Mouse (Mus musculus): ENCODE results near the gene Gigyf2. TPM values are rescaled to one million over a fixed set of nuclear protein-coding genes. Genes with fewer than 3 reads are reported as not detected.
"Not testable (repeated sequence)": the region's sequence is repeated elsewhere in the genome, so short reads cannot be mapped to it uniquely, and the experiment has no call there.

Gene Gigyf2
- polyA plus RNA-seq, 1 experiment from 2014 or later: 65.4 TPM

DNA sequence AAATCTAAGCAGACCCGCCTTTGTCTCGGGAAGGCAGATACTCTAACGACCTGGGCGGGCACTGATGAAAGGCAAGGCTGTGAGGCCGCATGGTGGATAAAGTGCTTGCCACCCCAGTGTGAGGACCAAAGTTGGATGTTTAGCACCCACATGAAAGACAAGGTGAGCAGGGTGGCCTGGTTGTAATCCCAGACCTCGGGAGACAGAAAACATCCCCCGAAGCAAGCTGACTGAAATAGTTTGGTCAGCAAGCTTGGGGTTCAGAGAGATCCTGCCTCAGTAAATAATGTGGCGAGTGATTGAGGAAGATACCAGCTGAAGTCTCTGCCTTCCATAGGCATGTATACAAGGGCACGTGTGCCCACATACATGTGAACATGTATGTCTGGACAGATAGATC lies 140.7 kb downstream of the Gigyf2 start:
- Histone ChIP-seq H3K9ac (no peak overlapping the region), H3K27me3 (no peaks in the 10 kb centered on the region), H3K9me3 (replicated peaks) (no peaks in the 10 kb centered on the region), H3K36me3 (ENCODE audit: poor library complexity, severe bottlenecking) (no peaks in the 10 kb centered on the region), H3K4me3 (no peak overlapping the region), H3K27ac (no peak overlapping the region), H3K4me1 (no peaks in the 10 kb centered on the region), H3K4me2 (no peak overlapping the region)
- no peak for ATAC-seq
- WGBS: 75% methylated on average over 9 of the region's 9 CpGs

DNA sequence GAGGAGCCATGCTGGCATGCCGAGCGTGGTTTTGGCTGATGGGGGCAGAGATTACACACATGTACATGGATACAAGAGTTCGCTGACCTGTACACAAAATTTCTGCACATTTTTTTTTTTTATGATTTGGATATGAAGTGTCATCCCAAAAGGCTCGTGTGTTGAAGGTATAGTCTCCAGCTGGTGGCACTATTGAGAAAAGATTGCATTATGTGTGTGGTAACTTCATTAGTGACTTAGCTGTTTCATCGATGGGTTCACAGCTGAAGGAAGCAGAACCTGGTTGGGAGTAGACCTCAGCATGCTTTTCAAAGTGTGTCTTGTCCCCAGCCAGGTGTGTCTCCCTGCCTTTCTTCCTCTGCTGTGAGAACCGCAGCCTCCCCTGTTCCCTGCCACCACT lies 141.5 kb downstream of the Gigyf2 start:
- WGBS: 78% methylated on average over 6 of the region's 6 CpGs
- H3K9me3 ChIP-seq (replicated peaks): no peaks in the 10 kb centered on the region
- no peak overlapping the region for H3K4me2 ChIP-seq
- H3K9ac ChIP-seq: no peak overlapping the region
- no peaks in the 10 kb centered on the region for H3K27me3 ChIP-seq
- H3K4me1 ChIP-seq: no peaks in the 10 kb centered on the region
- no peak overlapping the region for H3K27ac ChIP-seq
- no peak overlapping the region for H3K4me3 ChIP-seq
- ATAC-seq: no peak
- no peaks in the 10 kb centered on the region for H3K36me3 ChIP-seq (ENCODE audit: poor library complexity, severe bottlenecking)

DNA sequence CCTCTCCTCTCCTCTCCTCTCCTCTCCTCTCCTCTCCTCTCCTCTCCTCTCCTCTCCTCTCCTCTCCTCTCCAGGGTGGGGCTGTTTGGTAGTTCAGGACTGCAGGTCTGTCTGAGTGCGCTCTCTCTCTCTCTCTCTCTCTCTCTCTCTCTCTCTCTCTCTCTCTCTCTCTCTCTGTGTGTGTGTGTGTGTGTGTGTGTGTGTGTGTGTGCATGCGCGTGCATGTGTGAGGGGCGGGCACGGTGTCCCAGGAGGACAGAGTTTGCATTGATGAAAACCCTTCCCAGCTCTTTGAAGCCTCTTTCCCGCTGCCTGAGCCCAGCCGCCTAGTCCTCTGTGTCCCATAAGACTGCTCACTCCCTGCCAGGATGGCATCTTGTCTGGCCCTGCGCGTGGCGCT lies 143.2 kb downstream of the Gigyf2 start, which contains the start of gene Snorc:
Snorc (plus strand) TSS at position 301 of the 400 bp plus-strand sequence.
- H3K36me3 ChIP-seq (ENCODE audit: poor library complexity, severe bottlenecking); ATAC-seq; H3K27ac ChIP-seq; H3K9me3 ChIP-seq (replicated peaks); H3K4me3 ChIP-seq; H3K4me1 ChIP-seq; H3K4me2 ChIP-seq; H3K9ac ChIP-seq: not testable (repeated sequence)
- 34% methylated on average over 7 of the region's 10 CpGs for WGBS
- peaks cover 14% of the 10 kb centered on the region for H3K27me3 ChIP-seq

DNA sequence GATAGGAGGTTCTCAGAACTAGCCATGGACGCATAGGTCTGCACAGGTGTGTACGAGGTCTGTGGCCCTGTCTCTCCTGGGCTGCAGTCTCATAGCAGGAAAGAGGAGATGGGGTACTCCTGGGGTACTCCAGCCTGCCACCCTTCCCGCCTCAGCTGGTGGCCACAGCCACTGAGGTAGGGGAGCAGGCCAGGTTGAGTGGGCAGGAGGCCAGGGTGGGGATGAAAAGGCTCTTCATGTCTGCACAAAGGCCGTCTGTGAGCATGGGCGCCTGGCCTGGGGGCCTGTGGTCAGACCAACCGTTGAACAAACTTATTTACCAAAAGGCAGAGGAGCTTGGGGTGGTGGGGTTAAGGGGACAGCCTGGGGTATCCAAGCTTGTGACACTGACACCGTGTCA lies 145.1 kb downstream of the Gigyf2 start:
- Histone ChIP-seq H3K9me3 (replicated peaks) (no peaks in the 10 kb centered on the region), H3K4me1 (peaks cover 9% of the 10 kb centered on the region), H3K9ac (no peak overlapping the region), H3K27ac (no peak overlapping the region), H3K4me3 (no peak overlapping the region), H3K36me3 (ENCODE audit: poor library complexity, severe bottlenecking) (no peaks in the 10 kb centered on the region), H3K4me2 (no peak overlapping the region), H3K27me3 (peaks cover 26% of the 10 kb centered on the region)
- ATAC-seq: no peak
- WGBS: 84% methylated on average over 7 of the region's 7 CpGs

DNA sequence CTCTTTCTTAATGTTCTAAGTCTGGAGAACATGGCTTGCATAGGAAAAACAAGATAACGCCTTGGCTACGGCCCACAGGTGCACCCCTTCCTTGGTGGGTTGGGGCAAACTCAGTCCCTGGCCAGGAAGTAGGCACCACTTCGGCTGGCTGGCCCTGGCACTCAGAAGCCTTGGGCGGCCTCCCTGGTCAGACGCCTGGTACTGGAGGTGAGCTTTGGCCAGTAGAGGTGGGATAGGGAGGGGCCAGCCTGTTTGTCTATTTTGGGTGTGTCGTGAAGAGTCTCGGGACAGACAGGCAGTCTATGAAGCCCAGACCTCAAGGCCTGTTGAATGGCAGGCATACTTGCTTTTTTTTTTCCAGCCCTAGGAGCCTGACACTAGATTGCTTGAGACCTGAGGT lies 145.8 kb downstream of the Gigyf2 start:
- peaks cover 9% of the 10 kb centered on the region for H3K4me1 ChIP-seq
- H3K4me3 ChIP-seq: no peak overlapping the region
- H3K27me3 ChIP-seq: peaks cover 26% of the 10 kb centered on the region
- no peak overlapping the region for H3K4me2 ChIP-seq
- no peak overlapping the region for H3K9ac ChIP-seq
- WGBS: 92% methylated on average over 7 of the region's 7 CpGs
- H3K9me3 ChIP-seq (replicated peaks): no peaks in the 10 kb centered on the region
- no peaks in the 10 kb centered on the region for H3K36me3 ChIP-seq (ENCODE audit: poor library complexity, severe bottlenecking)
- H3K27ac ChIP-seq: no peak overlapping the region
- no peak for ATAC-seq

DNA sequence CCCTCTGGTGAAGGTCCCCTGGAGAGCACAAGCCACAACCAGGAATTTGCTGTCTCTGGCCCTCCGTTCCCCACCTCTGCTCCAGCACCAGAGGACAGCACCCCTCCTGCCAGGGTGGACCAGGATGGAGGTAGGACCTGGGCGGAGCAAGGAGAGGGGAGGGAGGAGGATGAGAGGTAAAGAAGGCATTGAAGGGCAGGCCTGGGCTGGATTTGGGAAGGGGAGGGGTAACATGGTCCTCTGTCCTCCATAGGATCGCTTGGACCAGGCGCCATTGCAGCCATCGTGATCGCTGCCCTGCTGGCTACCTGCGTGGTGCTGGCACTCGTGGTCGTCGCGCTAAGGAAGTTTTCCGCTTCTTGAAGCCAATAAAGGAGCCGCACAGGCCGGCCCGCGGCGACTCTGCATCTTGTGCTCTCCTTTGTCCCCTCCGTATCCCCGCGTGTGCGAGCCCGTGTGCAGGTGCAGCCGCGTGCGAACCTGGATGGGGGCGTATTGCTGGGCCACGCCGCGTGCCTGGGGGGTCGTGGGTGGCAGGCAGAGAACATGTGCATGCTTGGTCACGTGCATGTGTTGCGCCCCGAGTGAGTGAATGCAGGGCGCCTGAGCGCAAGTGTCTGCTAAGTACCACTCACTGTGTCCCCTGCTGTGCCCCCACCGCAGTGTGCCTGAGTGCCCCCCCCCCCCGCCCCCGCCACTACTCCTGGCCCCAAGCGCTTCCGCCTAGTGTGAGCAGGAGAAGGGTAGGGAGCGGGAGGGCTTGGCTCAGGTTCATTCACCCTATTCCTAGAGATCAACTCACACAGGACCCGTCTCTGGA lies 148.5 kb downstream of the Gigyf2 start:
- H3K27ac ChIP-seq: no peak overlapping the region
- peaks cover 9% of the 10 kb centered on the region for H3K4me1 ChIP-seq
- 1% methylated on average over 36 of the region's 42 CpGs for WGBS
- peak overlapping the region; percentile 35 for H3K4me3 ChIP-seq
- H3K36me3 ChIP-seq (ENCODE audit: poor library complexity, severe bottlenecking): no peaks in the 10 kb centered on the region
- H3K4me2 ChIP-seq: peak overlapping the region; percentile 69
- peak overlapping the region; percentile 53 for H3K9ac ChIP-seq
- ATAC-seq: peak; percentile 53; the same call in 1 of the 2 replicates
- peaks cover 26% of the 10 kb centered on the region for H3K27me3 ChIP-seq
- H3K9me3 ChIP-seq (replicated peaks): no peaks in the 10 kb centered on the region

DNA sequence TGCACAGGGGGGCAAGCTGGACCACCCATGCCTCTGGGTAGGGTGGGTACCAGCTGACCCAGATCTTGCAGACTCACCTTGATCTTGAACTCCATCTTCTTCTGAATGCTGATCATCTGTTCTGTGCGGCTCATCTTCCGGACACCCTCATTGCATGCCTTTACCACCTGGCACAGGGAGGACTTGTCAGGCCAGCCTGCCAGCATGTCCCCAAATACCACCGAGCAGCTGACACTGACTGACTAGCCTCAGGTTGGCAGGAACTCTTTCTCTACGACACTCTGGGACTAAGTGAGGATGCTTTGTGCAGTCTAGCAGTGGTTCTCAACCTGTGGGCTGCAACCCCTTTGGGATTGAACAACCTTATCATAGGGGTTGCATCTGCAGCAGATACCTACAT lies 155.7 kb downstream of the Gigyf2 start:
- H3K4me2 ChIP-seq: no peak overlapping the region
- no peaks in the 10 kb centered on the region for H3K27me3 ChIP-seq
- no peak overlapping the region for H3K27ac ChIP-seq
- H3K4me3 ChIP-seq: no peak overlapping the region
- H3K4me1 ChIP-seq: no peaks in the 10 kb centered on the region
- 91% methylated on average over 4 of the region's 4 CpGs for WGBS
- ATAC-seq: no peak
- no peaks in the 10 kb centered on the region for H3K36me3 ChIP-seq (ENCODE audit: poor library complexity, severe bottlenecking)
- no peak overlapping the region for H3K9ac ChIP-seq
- no peaks in the 10 kb centered on the region for H3K9me3 ChIP-seq (replicated peaks)

DNA sequence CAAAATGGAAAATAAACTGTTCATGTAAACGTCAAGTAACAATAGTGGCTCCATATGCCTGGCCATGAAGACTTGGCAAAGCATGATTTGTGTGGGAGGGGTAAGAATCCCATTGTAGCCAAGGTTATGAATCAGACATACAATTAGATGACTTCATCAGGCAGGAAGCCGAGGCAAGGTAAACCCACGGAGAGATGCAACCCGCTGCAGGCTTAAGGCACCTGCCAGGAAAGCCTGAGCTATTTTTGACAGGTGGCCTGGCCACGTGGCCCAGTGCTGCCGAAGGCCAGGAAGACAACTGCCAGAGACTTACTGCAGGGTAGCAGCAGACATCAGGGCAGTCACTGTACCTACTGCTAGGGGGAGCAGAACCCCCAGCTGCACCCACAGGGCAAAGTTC lies 159.6 kb downstream of the Gigyf2 start:
- H3K4me2 ChIP-seq: no peak overlapping the region
- H3K36me3 ChIP-seq (ENCODE audit: poor library complexity, severe bottlenecking): no peaks in the 10 kb centered on the region
- no peak overlapping the region for H3K27ac ChIP-seq
- no peak overlapping the region for H3K9ac ChIP-seq
- no peaks in the 10 kb centered on the region for H3K4me1 ChIP-seq
- no peaks in the 10 kb centered on the region for H3K9me3 ChIP-seq (replicated peaks)
- no peaks in the 10 kb centered on the region for H3K27me3 ChIP-seq
- WGBS: 82% methylated on average over 6 of the region's 6 CpGs
- no peak overlapping the region for H3K4me3 ChIP-seq
- no peak for ATAC-seq

DNA sequence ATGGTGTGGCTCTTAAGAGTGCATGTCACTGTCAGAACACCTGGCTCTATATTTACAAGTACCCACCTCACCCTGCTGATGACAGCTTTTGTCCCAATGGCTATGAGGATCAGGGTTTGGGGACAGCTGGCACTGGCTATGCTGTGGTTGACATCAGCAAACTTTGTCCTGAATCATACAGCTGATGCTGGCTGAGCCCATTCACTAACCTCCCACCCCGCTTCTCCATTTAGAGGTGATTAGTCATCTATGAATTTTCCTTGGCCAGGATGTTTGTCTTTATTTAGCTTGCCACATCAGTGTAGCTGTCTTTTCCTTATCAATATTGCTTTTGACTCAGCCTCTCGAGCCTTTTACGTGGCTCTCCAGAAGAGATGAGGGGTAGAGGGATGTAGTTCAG lies 165.5 kb downstream of the Gigyf2 start:
- ATAC-seq: no peak
- H3K27me3 ChIP-seq: no peaks in the 10 kb centered on the region
- 86% methylated on average over 3 of the region's 3 CpGs for WGBS
- no peak overlapping the region for H3K9ac ChIP-seq
- H3K27ac ChIP-seq: no peak overlapping the region
- H3K9me3 ChIP-seq (replicated peaks): no peaks in the 10 kb centered on the region
- H3K36me3 ChIP-seq (ENCODE audit: poor library complexity, severe bottlenecking): no peaks in the 10 kb centered on the region
- H3K4me2 ChIP-seq: no peak overlapping the region
- H3K4me1 ChIP-seq: no peaks in the 10 kb centered on the region
- H3K4me3 ChIP-seq: no peak overlapping the region

DNA sequence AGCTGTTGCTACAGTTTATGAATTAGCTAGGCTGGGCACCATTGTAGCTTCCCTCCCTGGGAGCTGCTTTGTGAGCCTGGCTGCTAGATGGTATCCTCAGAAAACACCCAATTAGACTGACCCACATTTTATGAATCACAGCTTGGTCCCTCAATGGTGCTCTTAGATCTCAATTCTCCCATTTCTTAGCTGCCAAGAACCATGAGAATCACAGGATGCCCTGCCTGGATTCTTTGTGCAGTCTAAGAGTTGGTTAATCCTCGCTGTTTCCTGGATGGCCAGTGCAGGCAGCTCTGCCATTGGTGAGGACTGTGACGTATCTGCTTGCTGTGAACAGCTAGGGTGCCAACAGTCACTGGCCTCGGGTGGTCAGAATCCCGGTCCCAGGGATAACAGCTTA lies 166.7 kb downstream of the Gigyf2 start:
- 72% methylated on average over 4 of the region's 4 CpGs for WGBS
- Histone ChIP-seq H3K4me3 (no peak overlapping the region), H3K27me3 (no peaks in the 10 kb centered on the region), H3K9me3 (replicated peaks) (no peaks in the 10 kb centered on the region), H3K9ac (no peak overlapping the region), H3K4me2 (no peak overlapping the region), H3K27ac (no peak overlapping the region), H3K36me3 (ENCODE audit: poor library complexity, severe bottlenecking) (no peaks in the 10 kb centered on the region), H3K4me1 (no peaks in the 10 kb centered on the region)
- no peak for ATAC-seq

Other genes starting within 250 kb of the Gigyf2 start
- not detected in 2 replicates for gene Alppl2, start 237.1 kb upstream of the Gigyf2 start, polyA plus RNA-seq (2015; fragmentation: Nextera tagmentation; extraction: Ambion mirVana)
- not detected in 2 replicates for gene Alpi, start 225.4 kb upstream of the Gigyf2 start, polyA plus RNA-seq (2015; fragmentation: Nextera tagmentation; extraction: Ambion mirVana)
- gene Akp3, start 202.0 kb upstream of the Gigyf2 start, polyA plus RNA-seq (2015; fragmentation: Nextera tagmentation; extraction: Ambion mirVana): not detected in 2 replicates
- gene Ecel1, start 170.5 kb upstream of the Gigyf2 start, polyA plus RNA-seq (2015; fragmentation: Nextera tagmentation; extraction: Ambion mirVana): 20.0 and 20.2 TPM in 2 replicates
- gene Prss56, start 143.7 kb upstream of the Gigyf2 start, polyA plus RNA-seq (2015; fragmentation: Nextera tagmentation; extraction: Ambion mirVana): 0.17 TPM in 1 of 2 replicates, not detected in the other
- not detected in 2 replicates for gene Chrnd, start 136.4 kb upstream of the Gigyf2 start, polyA plus RNA-seq (2015; fragmentation: Nextera tagmentation; extraction: Ambion mirVana)
- not detected in 2 replicates for gene Chrng, start 122.3 kb upstream of the Gigyf2 start, polyA plus RNA-seq (2015; fragmentation: Nextera tagmentation; extraction: Ambion mirVana)
- gene Eif4e2, start 113.1 kb upstream of the Gigyf2 start, polyA plus RNA-seq (2015; fragmentation: Nextera tagmentation; extraction: Ambion mirVana): 103 and 108 TPM in 2 replicates
- gene Efhd1, start 62.6 kb upstream of the Gigyf2 start, polyA plus RNA-seq (2015; fragmentation: Nextera tagmentation; extraction: Ambion mirVana): 1.1 TPM in 2 replicates
- gene Kcnj13, start 67.7 kb downstream of the Gigyf2 start, polyA plus RNA-seq (2015; fragmentation: Nextera tagmentation; extraction: Ambion mirVana): 6.4 and 10.4 TPM in 2 replicates
- gene Snorc, start 143.3 kb downstream of the Gigyf2 start, polyA plus RNA-seq (2015; fragmentation: Nextera tagmentation; extraction: Ambion mirVana): not detected in 2 replicates
- 0.16 TPM in 1 of 2 replicates, not detected in the other for gene Neu2, start 182.9 kb downstream of the Gigyf2 start, polyA plus RNA-seq (2015; fragmentation: Nextera tagmentation; extraction: Ambion mirVana)
- gene Ngef, start 246.9 kb downstream of the Gigyf2 start, polyA plus RNA-seq (2015; fragmentation: Nextera tagmentation; extraction: Ambion mirVana): 3.1 and 5.4 TPM in 2 replicates